Mouse (Mus musculus) limb, embryonic 11.5 days (tissue): Measurements from ENCODE around the gene Canx. TPM values are rescaled to one million over a fixed set of nuclear protein-coding genes. Genes with fewer than 3 reads are reported as not detected.

Experiments
- ATAC-seq: fragments of 200-750 bp; cut with Nextera tagmentation; 2 replicates; pipeline ENCODE4 v1.8.0; 2017; ENCODE audit warnings: low read depth; ENCODE audit not compliant: insufficient number of reproducible peaks, low FRiP score, low TSS enrichment
- DNase-seq: peaks from one replicate; pipeline ENCODE4 v3.0.0-alpha.2; 2015; ENCODE audit warnings: low spot score
- H3K27ac ChIP-seq: fragments of 300-500 bp; sonication (generic); replicated peaks from 2 replicates; pipeline ENCODE4 v1.5.1; 2014; ENCODE audit warnings: low read depth, mild to moderate bottlenecking, low read length
- H3K27me3 ChIP-seq: fragments of 300-500 bp; sonication (generic); 2 replicates; pipeline ENCODE4 v1.6.1; 2014; ENCODE audit warnings: mild to moderate bottlenecking, low read length, mixed read lengths; ENCODE audit not compliant: control insufficient read depth, insufficient read depth
- H3K36me3 ChIP-seq: fragments of 300-500 bp; sonication (generic); 2 replicates; pipeline ENCODE4 v1.6.1; 2014; ENCODE audit warnings: mild to moderate bottlenecking, low read length, moderate library complexity, mixed read lengths; ENCODE audit not compliant: control insufficient read depth, insufficient read depth
- H3K4me1 ChIP-seq: fragments of 300-500 bp; sonication (generic); 2 replicates; pipeline ENCODE4 v1.6.1; 2014; ENCODE audit warnings: low read length, mixed read lengths; ENCODE audit not compliant: control insufficient read depth, insufficient read depth
- H3K4me2 ChIP-seq: fragments of 300-500 bp; sonication (generic); 2 replicates; pipeline ENCODE4 v1.6.1; 2014; ENCODE audit warnings: low read depth, mild to moderate bottlenecking, moderate library complexity; ENCODE audit not compliant: severe bottlenecking
- H3K4me3 ChIP-seq: fragments of 300-500 bp; sonication (generic); 2 replicates; pipeline ENCODE4 v1.5.1; 2014; ENCODE audit warnings: low read depth, low read length
- H3K9ac ChIP-seq: fragments of 300-500 bp; sonication (generic); 2 replicates; pipeline ENCODE4 v1.6.1; 2014; ENCODE audit warnings: mild to moderate bottlenecking, low read length
- H3K9me3 ChIP-seq: fragments of 300-500 bp; sonication (generic); 2 replicates; pipeline ENCODE4 v1.6.1; 2016; ENCODE audit warnings: low read length; ENCODE audit not compliant: control insufficient read depth
- WGBS: fragments of 180-500 bp; shearing (Covaris S2); extraction: QIAGEN DNeasy Blood & Tissue Kit; methylation state at CpG from one replicate; pipeline ENCODE4 v1.1.7; 2014; 5-methylcytosine and 5-hydroxymethylcytosine counted together
- polyA plus RNA-seq: library from polyadenylated mRNA; unstranded; fragments of >200 nt; fragmentation: Nextera tagmentation; extraction: Ambion mirVana; gene quantifications from 2 replicates; pipeline ENCODE4 v1.2.1, GENCODE M21; 2014

Canx gene
- polyA plus RNA-seq, 1 experiment from 2014 or later: 250 TPM

GRCm38 (mm10) chr11:50263198-50263597 lies 62.3 kb downstream of the Canx start:
- no peaks in the 10 kb centered on the region for H3K4me1 ChIP-seq
- peaks cover 43% of the 10 kb centered on the region for H3K36me3 ChIP-seq
- DNase-seq (no peak), ATAC-seq (no peak)
- no peak overlapping the region for H3K4me2 ChIP-seq
- no peak overlapping the region for H3K27ac ChIP-seq
- H3K9ac ChIP-seq: no peak overlapping the region
- 91% methylated on average over 3 of the region's 3 CpGs for WGBS
- H3K9me3 ChIP-seq: no peaks in the 10 kb centered on the region
- H3K27me3 ChIP-seq: no peaks in the 10 kb centered on the region
- no peak overlapping the region for H3K4me3 ChIP-seq

GRCm38 (mm10) chr11:50262020-50262419 lies 63.5 kb downstream of the Canx start:
- Histone ChIP-seq H3K27ac (no peak overlapping the region), H3K4me3 (no peak overlapping the region), H3K9ac (no peak overlapping the region), H3K4me1 (no peaks in the 10 kb centered on the region), H3K27me3 (no peaks in the 10 kb centered on the region), H3K36me3 (peaks cover 48% of the 10 kb centered on the region), H3K4me2 (no peak overlapping the region), H3K9me3 (no peaks in the 10 kb centered on the region)
- 92% methylated on average over 4 of the region's 4 CpGs for WGBS
- no peak for DNase-seq
- ATAC-seq: no peak

GRCm38 (mm10) chr11:50258310-50258709 lies 67.2 kb downstream of the Canx start:
- 94% methylated on average over 7 of the region's 7 CpGs for WGBS
- H3K27ac ChIP-seq: no peak overlapping the region
- no peak overlapping the region for H3K9ac ChIP-seq
- no peaks in the 10 kb centered on the region for H3K27me3 ChIP-seq
- DNase-seq (no peak), ATAC-seq (no peak)
- H3K4me1 ChIP-seq: no peaks in the 10 kb centered on the region
- H3K4me3 ChIP-seq: no peak overlapping the region
- no peak overlapping the region for H3K4me2 ChIP-seq
- H3K36me3 ChIP-seq: peaks cover 31% of the 10 kb centered on the region
- H3K9me3 ChIP-seq: no peaks in the 10 kb centered on the region

GRCm38 (mm10) chr11:50256615-50257014 lies 68.9 kb downstream of the Canx start:
- Histone ChIP-seq H3K36me3 (peaks cover 21% of the 10 kb centered on the region), H3K9ac (no peak overlapping the region), H3K4me3 (no peak overlapping the region), H3K27ac (no peak overlapping the region), H3K9me3 (no peaks in the 10 kb centered on the region), H3K4me2 (no peak overlapping the region), H3K27me3 (no peaks in the 10 kb centered on the region), H3K4me1 (no peaks in the 10 kb centered on the region)
- 90% methylated on average over 7 of the region's 7 CpGs for WGBS
- DNase-seq (no peak), ATAC-seq (no peak)

- Histone ChIP-seq H3K27ac (no peak overlapping the region), H3K9ac (no peak overlapping the region), H3K4me1 (no peaks in the 10 kb centered on the region), H3K4me2 (no peak overlapping the region), H3K9me3 (no peaks in the 10 kb centered on the region), H3K27me3 (no peaks in the 10 kb centered on the region), H3K4me3 (no peak overlapping the region), H3K36me3 (peaks cover 9% of the 10 kb centered on the region)
- no peak for ATAC-seq
- no peak for DNase-seq
- 87% methylated on average over 12 of the region's 12 CpGs for WGBS
Observed at GRCm38 (mm10) chr11:50254010-50254580, 71.4 kb downstream of the Canx start.

- Histone ChIP-seq H3K27me3 (no peaks in the 10 kb centered on the region), H3K4me1 (no peaks in the 10 kb centered on the region), H3K9ac (no peak overlapping the region), H3K4me2 (no peak overlapping the region), H3K36me3 (peaks cover 9% of the 10 kb centered on the region), H3K27ac (no peak overlapping the region), H3K4me3 (no peak overlapping the region), H3K9me3 (no peaks in the 10 kb centered on the region)
- ATAC-seq: no peak
- DNase-seq: no peak
- WGBS: 59% methylated on average over 1 of the region's 1 CpGs
Observed at GRCm38 (mm10) chr11:50253393-50253792, 72.1 kb downstream of the Canx start.

GRCm38 (mm10) chr11:50252684-50253265 lies 72.7 kb downstream of the Canx start:
- H3K27me3 ChIP-seq: no peaks in the 10 kb centered on the region
- no peak overlapping the region for H3K9ac ChIP-seq
- H3K4me1 ChIP-seq: no peaks in the 10 kb centered on the region
- H3K4me2 ChIP-seq: no peak overlapping the region
- peaks cover 5% of the 10 kb centered on the region for H3K36me3 ChIP-seq
- H3K27ac ChIP-seq: no peak overlapping the region
- H3K9me3 ChIP-seq: no peaks in the 10 kb centered on the region
- no peak for DNase-seq
- no peak overlapping the region for H3K4me3 ChIP-seq
- WGBS: 53% methylated on average over 11 of the region's 11 CpGs
- peak; percentile 61; the same call in 1 of the 2 replicates for ATAC-seq

GRCm38 (mm10) chr11:50252166-50252565 lies 73.3 kb downstream of the Canx start:
- DNase-seq (peak; percentile 33), ATAC-seq (no peak)
- no peaks in the 10 kb centered on the region for H3K27me3 ChIP-seq
- H3K27ac ChIP-seq: 0 out of 2 replicates have a peak overlapping the region, but pooled peaks have one; percentile 26
- H3K9ac ChIP-seq: no peak overlapping the region
- H3K9me3 ChIP-seq: no peaks in the 10 kb centered on the region
- H3K4me2 ChIP-seq: no peak overlapping the region
- peaks cover 6% of the 10 kb centered on the region for H3K36me3 ChIP-seq
- no peaks in the 10 kb centered on the region for H3K4me1 ChIP-seq
- WGBS: 42% methylated on average over 3 of the region's 3 CpGs
- no peak overlapping the region for H3K4me3 ChIP-seq
